Mouse (Mus musculus) lung, embryonic 15.5 days (tissue): ENCODE results near the gene Mcur1. TPM values are rescaled to one million over a fixed set of nuclear protein-coding genes. Genes with fewer than 3 reads are reported as not detected.

Source experiments
- ATAC-seq: fragments of 200-750 bp; cut with Nextera tagmentation; 2 replicates; pipeline ENCODE4 v1.8.0; 2017; ENCODE audit warnings: moderate number of reproducible peaks, borderline replicate concordance; ENCODE audit not compliant: low FRiP score, low TSS enrichment; ENCODE audit errors: extremely low read depth
- H3K27ac ChIP-seq: fragments of 300-500 bp; sonication (generic); 2 replicates; pipeline ENCODE4 v1.5.1; 2015; ENCODE audit warnings: moderate library complexity, mild to moderate bottlenecking, inconsistent platforms
- H3K27me3 ChIP-seq: fragments of 300-500 bp; sonication (generic); 2 replicates; pipeline ENCODE4 v1.6.1; 2015; ENCODE audit warnings: inconsistent platforms
- H3K36me3 ChIP-seq: fragments of 300-500 bp; sonication (generic); 2 replicates; pipeline ENCODE4 v1.6.1; 2015; ENCODE audit warnings: inconsistent platforms
- H3K4me1 ChIP-seq: fragments of 300-500 bp; sonication (generic); 2 replicates; pipeline ENCODE4 v1.6.1; 2015; ENCODE audit warnings: inconsistent platforms
- H3K4me2 ChIP-seq: fragments of 300-500 bp; sonication (generic); 2 replicates; pipeline ENCODE4 v1.6.1; 2015; ENCODE audit warnings: inconsistent platforms, mild to moderate bottlenecking, moderate library complexity
- H3K4me3 ChIP-seq: fragments of 300-500 bp; sonication (generic); 2 replicates; pipeline ENCODE4 v1.5.1; 2015; ENCODE audit warnings: mild to moderate bottlenecking, inconsistent platforms
- H3K9ac ChIP-seq: fragments of 300-500 bp; sonication (generic); 2 replicates; pipeline ENCODE4 v1.6.1; 2015; ENCODE audit warnings: inconsistent platforms
- H3K9me3 ChIP-seq: fragments of 300-500 bp; sonication (generic); 2 replicates; pipeline ENCODE4 v1.6.1; 2016; ENCODE audit warnings: inconsistent platforms
- WGBS: fragments of 180-500 bp; shearing (Covaris S2); methylation state at CpG from one replicate; pipeline ENCODE4 v1.1.7; 2015; 5-methylcytosine and 5-hydroxymethylcytosine counted together
- polyA plus RNA-seq: library from polyadenylated mRNA; unstranded; fragments of >200 nt; fragmentation: Nextera tagmentation; extraction: Ambion mirVana; gene quantifications from 2 replicates; pipeline ENCODE4 v1.2.1, GENCODE M21; 2015

The Mcur1 gene
- polyA plus RNA-seq, 1 experiment from 2014 or later, result 17.9 TPM

- Histone ChIP-seq H3K9me3 (no peaks in the 10 kb centered on the region), H3K4me3 (no peak overlapping the region), H3K4me1 (peaks cover 26% of the 10 kb centered on the region), H3K27me3 (no peaks in the 10 kb centered on the region), H3K4me2 (no peak overlapping the region), H3K9ac (no peak overlapping the region), H3K36me3 (no peaks in the 10 kb centered on the region), H3K27ac (no peak overlapping the region)
- 74% methylated on average over 5 of the region's 5 CpGs for WGBS
- ATAC-seq, result no peak
These were observed 2.7 kb upstream of the Mcur1 start for GRCm38 (mm10) chr13:43562726-43563125.

DNA sequence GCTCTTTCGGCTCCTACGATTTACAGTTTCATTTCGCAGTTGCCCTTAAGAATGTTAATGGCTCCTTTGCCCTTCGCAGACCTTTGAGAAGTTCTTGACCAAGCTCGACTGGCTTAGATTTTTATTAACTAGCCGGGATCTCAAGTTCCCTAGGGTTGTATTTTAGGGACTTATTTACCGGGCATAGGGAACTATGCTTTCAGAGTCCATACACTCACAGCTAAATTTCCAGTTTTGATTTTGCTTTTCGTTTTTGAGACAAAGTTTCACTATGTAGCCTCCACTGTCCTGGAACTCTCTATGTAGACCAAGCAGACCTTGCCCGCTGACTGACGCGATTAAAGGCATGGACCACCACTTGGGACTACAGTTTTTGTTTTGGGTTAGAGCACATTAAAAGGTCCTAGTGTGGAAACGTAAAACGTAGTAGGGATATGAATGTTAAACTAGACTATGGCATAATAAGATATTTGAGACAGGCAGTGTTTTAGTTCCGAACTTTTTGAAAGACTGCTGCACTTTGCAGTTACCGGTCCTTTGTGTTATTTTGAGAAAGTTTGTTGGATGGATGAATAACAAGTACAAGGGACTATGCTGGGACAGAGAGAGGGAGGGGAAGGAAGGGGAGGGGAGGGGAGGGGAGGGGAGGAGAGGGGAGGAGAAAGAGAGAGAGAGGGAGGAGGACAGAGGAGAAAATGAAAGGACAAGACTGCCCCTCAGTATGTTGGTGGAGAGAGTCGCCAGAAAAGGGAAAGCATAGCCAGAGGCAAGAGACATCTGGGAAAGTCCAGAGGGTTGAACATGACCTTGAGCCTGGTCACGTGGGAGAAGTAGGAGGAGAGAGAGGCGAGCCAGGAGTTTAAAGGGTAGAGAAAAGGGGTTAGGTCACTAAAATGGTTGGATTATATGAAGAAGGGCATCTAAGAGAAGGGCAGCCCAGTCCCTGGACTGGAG lies 744 bp upstream of the Mcur1 start:
- ATAC-seq, result no peak
- H3K4me2 ChIP-seq, result peak overlapping the region; percentile 91
- peak overlapping the region; percentile 94 for H3K27ac ChIP-seq
- peaks cover 23% of the 10 kb centered on the region for H3K4me1 ChIP-seq
- H3K9ac ChIP-seq, result peak overlapping the region; percentile 75
- no peaks in the 10 kb centered on the region for H3K9me3 ChIP-seq
- H3K36me3 ChIP-seq, result no peaks in the 10 kb centered on the region
- H3K4me3 ChIP-seq, result peak overlapping the region; percentile 79
- 11% methylated on average over 18 of the region's 18 CpGs for WGBS
- no peaks in the 10 kb centered on the region for H3K27me3 ChIP-seq

GRCm38 (mm10) chr13:43558959-43559358 lies 1.0 kb downstream of the Mcur1 start:
- WGBS, result 20% methylated on average over 6 of the region's 6 CpGs
- H3K27me3 ChIP-seq, result no peaks in the 10 kb centered on the region
- H3K9ac ChIP-seq, result peak overlapping the region; percentile 75

GRCm38 (mm10) chr13:43558357-43558756 lies 1.6 kb downstream of the Mcur1 start:
- peaks cover 23% of the 10 kb centered on the region for H3K4me1 ChIP-seq
- H3K9ac ChIP-seq, result no peak overlapping the region
- no peaks in the 10 kb centered on the region for H3K9me3 ChIP-seq
- no peak for ATAC-seq
- peak overlapping the region; percentile 91 for H3K4me2 ChIP-seq
- H3K36me3 ChIP-seq, result 0 out of 2 replicates have a peak, but pooled peaks cover 2% of the 10 kb centered on the region
- peak overlapping the region; percentile 79 for H3K4me3 ChIP-seq
- no peak overlapping the region for H3K27ac ChIP-seq
- 47% methylated on average over 6 of the region's 6 CpGs for WGBS
- H3K27me3 ChIP-seq, result no peaks in the 10 kb centered on the region

More at GRCm38 (mm10) chr13:43558959-43559358, 1.0 kb downstream of the Mcur1 start:
- Histone ChIP-seq H3K27ac (no peak overlapping the region), H3K4me3 (peak overlapping the region; percentile 79), H3K9me3 (no peaks in the 10 kb centered on the region), H3K4me1 (peaks cover 23% of the 10 kb centered on the region), H3K36me3 (0 out of 2 replicates have a peak, but pooled peaks cover 2% of the 10 kb centered on the region), H3K4me2 (peak overlapping the region; percentile 91)
- ATAC-seq, result no peak

DNA sequence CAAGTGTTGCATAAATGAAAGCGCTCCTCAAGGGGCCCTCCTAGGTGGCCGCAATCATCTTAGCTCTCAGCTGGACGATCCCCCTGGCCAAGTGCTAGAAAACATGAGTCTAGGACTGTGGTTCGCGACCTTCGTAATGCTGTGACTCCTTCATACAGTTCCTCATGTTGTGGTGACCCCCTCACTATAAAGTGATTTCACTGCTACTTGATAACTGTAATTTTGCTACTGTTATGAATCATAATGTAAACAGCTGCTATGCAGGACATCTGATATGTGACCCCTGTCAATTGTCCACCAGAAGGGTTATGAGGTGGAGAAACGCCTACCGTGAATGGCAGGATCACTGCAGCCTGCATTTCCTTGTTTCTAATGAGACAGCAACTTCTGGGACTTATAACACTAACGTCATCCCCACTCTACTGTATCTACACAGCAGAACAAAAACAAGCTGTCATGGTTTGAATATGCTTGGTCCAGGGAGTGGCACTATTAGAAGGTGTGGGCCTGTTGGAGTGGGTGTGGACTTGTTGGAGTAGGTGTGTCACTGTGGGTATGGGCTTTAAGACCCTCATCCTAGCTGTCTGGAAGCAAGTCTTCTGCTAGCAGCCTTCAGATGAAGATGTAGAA lies 3.0 kb downstream of the Mcur1 start:
- Histone ChIP-seq H3K9me3 (no peaks in the 10 kb centered on the region), H3K4me2 (no peak overlapping the region), H3K27me3 (no peaks in the 10 kb centered on the region), H3K36me3 (0 out of 2 replicates have a peak, but pooled peaks cover 2% of the 10 kb centered on the region), H3K4me3 (no peak overlapping the region), H3K4me1 (peaks cover 23% of the 10 kb centered on the region), H3K27ac (no peak overlapping the region), H3K9ac (no peak overlapping the region)
- no peak for ATAC-seq
- 83% methylated on average over 9 of the region's 9 CpGs for WGBS

GRCm38 (mm10) chr13:43555321-43555720 lies 4.7 kb downstream of the Mcur1 start:
- ATAC-seq, result no peak
- no peak overlapping the region for H3K4me2 ChIP-seq
- peaks cover 15% of the 10 kb centered on the region for H3K4me1 ChIP-seq
- H3K27me3 ChIP-seq, result no peaks in the 10 kb centered on the region
- H3K27ac ChIP-seq, result no peak overlapping the region
- no peaks in the 10 kb centered on the region for H3K9me3 ChIP-seq
- no peak overlapping the region for H3K4me3 ChIP-seq
- H3K9ac ChIP-seq, result no peak overlapping the region
- WGBS, result 96% methylated on average over 9 of the region's 9 CpGs
- H3K36me3 ChIP-seq, result peaks cover 14% of the 10 kb centered on the region; the same call in 1 of the 2 replicates

GRCm38 (mm10) chr13:43554827-43555226 lies 5.2 kb downstream of the Mcur1 start:
- H3K36me3 ChIP-seq, result peaks cover 18% of the 10 kb centered on the region; the same call in 1 of the 2 replicates
- no peaks in the 10 kb centered on the region for H3K27me3 ChIP-seq
- 81% methylated on average over 7 of the region's 7 CpGs for WGBS
- no peak overlapping the region for H3K9ac ChIP-seq
- H3K27ac ChIP-seq, result no peak overlapping the region
- H3K4me2 ChIP-seq, result no peak overlapping the region
- H3K9me3 ChIP-seq, result no peaks in the 10 kb centered on the region
- H3K4me3 ChIP-seq, result no peak overlapping the region
- peaks cover 13% of the 10 kb centered on the region for H3K4me1 ChIP-seq
- no peak for ATAC-seq

GRCm38 (mm10) chr13:43550676-43551075 lies 9.3 kb downstream of the Mcur1 start:
- no peak overlapping the region for H3K4me2 ChIP-seq
- no peak overlapping the region for H3K9ac ChIP-seq
- no peak overlapping the region for H3K27ac ChIP-seq
- no peak for ATAC-seq
- H3K27me3 ChIP-seq, result no peaks in the 10 kb centered on the region
- no peaks in the 10 kb centered on the region for H3K9me3 ChIP-seq
- H3K36me3 ChIP-seq, result peaks cover 28% of the 10 kb centered on the region
- H3K4me1 ChIP-seq, result no peaks in the 10 kb centered on the region
- no peak overlapping the region for H3K4me3 ChIP-seq
- 91% methylated on average over 8 of the region's 8 CpGs for WGBS

- Histone ChIP-seq H3K36me3 (peaks cover 27% of the 10 kb centered on the region), H3K27ac (no peak overlapping the region), H3K9ac (no peak overlapping the region), H3K4me3 (no peak overlapping the region), H3K4me2 (no peak overlapping the region), H3K27me3 (no peaks in the 10 kb centered on the region), H3K4me1 (no peaks in the 10 kb centered on the region), H3K9me3 (no peaks in the 10 kb centered on the region)
- no peak for ATAC-seq
- 80% methylated on average over 7 of the region's 7 CpGs for WGBS
These were observed 10.1 kb downstream of the Mcur1 start for GRCm38 (mm10) chr13:43549870-43550269.

- ATAC-seq, result no peak
- Histone ChIP-seq H3K9ac (no peak overlapping the region), H3K4me1 (no peaks in the 10 kb centered on the region), H3K4me3 (no peak overlapping the region), H3K9me3 (no peaks in the 10 kb centered on the region), H3K27ac (no peak overlapping the region), H3K4me2 (no peak overlapping the region), H3K27me3 (no peaks in the 10 kb centered on the region), H3K36me3 (peaks cover 28% of the 10 kb centered on the region)
- whole genome bisulfite sequencing, result 84% methylated on average over 11 of the region's 11 CpGs
These were observed 10.8 kb downstream of the Mcur1 start for GRCm38 (mm10) chr13:43549078-43549698.

- Histone ChIP-seq H3K9ac (no peak overlapping the region), H3K36me3 (peaks cover 33% of the 10 kb centered on the region), H3K4me1 (no peaks in the 10 kb centered on the region), H3K27me3 (no peaks in the 10 kb centered on the region), H3K4me3 (no peak overlapping the region), H3K4me2 (no peak overlapping the region), H3K27ac (no peak overlapping the region), H3K9me3 (no peaks in the 10 kb centered on the region)
- WGBS, result 70% methylated on average over 5 of the region's 5 CpGs
- ATAC-seq, result no peak
These were observed 11.4 kb downstream of the Mcur1 start for GRCm38 (mm10) chr13:43548617-43549016.
